10 mouse cellular contexts compared by ENCODE assay signal in the genomic region with DNA sequence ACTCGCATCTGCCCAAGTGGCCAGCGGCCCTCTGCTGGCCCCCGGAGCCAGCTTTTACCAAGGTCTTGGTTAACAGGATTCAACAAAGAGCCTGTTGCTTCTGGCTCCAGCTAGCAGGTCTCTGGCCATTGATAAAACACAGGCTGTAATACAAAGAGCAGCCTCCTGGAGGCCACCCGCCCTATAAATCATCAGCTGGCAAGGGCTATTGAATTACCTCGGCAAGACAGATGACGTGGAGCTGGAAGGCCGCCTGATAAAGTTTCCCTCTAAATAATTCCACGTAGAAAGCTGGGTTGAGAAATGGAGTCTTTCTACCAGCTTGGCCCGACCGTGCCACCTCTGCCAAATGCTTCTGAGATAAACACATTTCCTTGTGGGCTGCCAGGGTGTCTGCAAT.
A peak's percentile ranks its signal among the peaks of the same experiment; 100 is the strongest.
DNase-seq lines count a peak whose midpoint lies in the region; ATAC-seq and TF ChIP-seq lines count a peak whose summit lies in the region.
"Had no signal": no experiment of that assay in that cellular context is flagged by ENCODE, and none has a peak within 500 bp of the region (broad histone marks: within the 10 kb centered on the region; RNA-seq: fewer than 3 reads in every experiment).

No protein-coding gene starts in this region.

- no peaks in the 10 kb centered on the region for H3K4me1 ChIP-seq in intestine, postnatal 0 days (replicated peaks; ENCODE audit: control insufficient read depth, insufficient read depth, low read length)
- H3K4me1 ChIP-seq in intestine, embryonic 15.5 days (replicated peaks): no peaks in the 10 kb centered on the region
- no peaks in the 10 kb centered on the region for H3K4me1 ChIP-seq in hindbrain, postnatal 0 days (ENCODE audit: insufficient read depth, low read length)
- H3K4me1 ChIP-seq: lung, embryonic 15.5 days had no signal

- H3K9ac ChIP-seq in intestine, postnatal 0 days (ENCODE audit: low read depth, low read length): no peak overlapping the region
- no peak overlapping the region for H3K9ac ChIP-seq in intestine, embryonic 15.5 days
- no peak overlapping the region for H3K9ac ChIP-seq in hindbrain, postnatal 0 days (replicated peaks; ENCODE audit: low read length)
- H3K9ac ChIP-seq: lung, embryonic 15.5 days; neural tube, embryonic 12.5 days had no signal

- H3K4me3 ChIP-seq in intestine, postnatal 0 days (ENCODE audit: low read depth, low read length): no peak overlapping the region
- H3K4me3 ChIP-seq in intestine, embryonic 15.5 days (replicated peaks): no peak overlapping the region
- H3K4me3 ChIP-seq in hindbrain, postnatal 0 days (ENCODE audit: low read length): no peak overlapping the region
- H3K4me3 ChIP-seq: lung, embryonic 15.5 days; neural tube, embryonic 12.5 days had no signal

- no peaks in the 10 kb centered on the region for H3K9me3 ChIP-seq in intestine, postnatal 0 days (ENCODE audit: control insufficient read depth)
- no peaks in the 10 kb centered on the region for H3K9me3 ChIP-seq in intestine, embryonic 15.5 days
- H3K9me3 ChIP-seq in hindbrain, postnatal 0 days (ENCODE audit: low read length): no peaks in the 10 kb centered on the region
- H3K9me3 ChIP-seq: lung, embryonic 15.5 days; neural tube, embryonic 12.5 days had no signal

- ATAC-seq in intestine, postnatal 0 days: no peak
- no peak for ATAC-seq in intestine, embryonic 15.5 days
- ATAC-seq in hindbrain, postnatal 0 days: peak; percentile 43; the same call in 1 of the 2 replicates
- no peak for ATAC-seq in CD4-positive, CD25-positive, alpha-beta regulatory T cell, adult 4 months

- peak; percentile 24 for DNase-seq in NIH3T3 (ENCODE audit: low read depth)
- peak; percentile 82 to 87 for DNase-seq in adrenal gland, postnatal 36 days
- DNase-seq in hindbrain, postnatal 0 days (ENCODE audit: low spot score): peak; percentile 72
- no peak for DNase-seq in frontal cortex, adult 2 months (ENCODE audit: extremely low spot score in 1 of 2, low spot score in 1 of 2)
- DNase-seq in frontal cortex, postnatal 14 days (ENCODE audit: low spot score in 2 of 2): no peak

- H3K27me3 ChIP-seq in intestine, postnatal 0 days (replicated peaks; ENCODE audit: control insufficient read depth, insufficient read depth, low read length): no peaks in the 10 kb centered on the region
- no peaks in the 10 kb centered on the region for H3K27me3 ChIP-seq in intestine, embryonic 15.5 days (replicated peaks)
- H3K27me3 ChIP-seq in hindbrain, postnatal 0 days (ENCODE audit: insufficient read depth, low read length): no peaks in the 10 kb centered on the region
- H3K27me3 ChIP-seq: lung, embryonic 15.5 days; neural tube, embryonic 12.5 days had no signal

- no peak overlapping the region for H3K27ac ChIP-seq in intestine, postnatal 0 days (ENCODE audit: low read depth, low read length)
- no peak overlapping the region for H3K27ac ChIP-seq in intestine, embryonic 15.5 days
- no peak overlapping the region for H3K27ac ChIP-seq in hindbrain, postnatal 0 days
- H3K27ac ChIP-seq: lung, embryonic 15.5 days; neural tube, embryonic 12.5 days had no signal

- no peak overlapping the region for H3K4me2 ChIP-seq in intestine, postnatal 0 days (replicated peaks; ENCODE audit: low read depth)
- no peak overlapping the region for H3K4me2 ChIP-seq in intestine, embryonic 15.5 days (replicated peaks)
- no peak overlapping the region for H3K4me2 ChIP-seq in hindbrain, postnatal 0 days (ENCODE audit: low read depth, low read length)
- H3K4me2 ChIP-seq: lung, embryonic 15.5 days; neural tube, embryonic 12.5 days had no signal

- 12% methylated on average over 10 of the region's 10 CpGs for WGBS in intestine, postnatal 0 days
- 11% methylated on average over 10 of the region's 10 CpGs for WGBS in intestine, embryonic 15.5 days
- WGBS in hindbrain, postnatal 0 days: 28% methylated on average over 10 of the region's 10 CpGs

- 0 out of 2 replicates have a peak, but pooled peaks have one; percentile 20 for TF ChIP-seq CTCF in intestine, postnatal 0 days (IDR thresholded peaks at IDR 0.05; ENCODE audit: low read depth)
- peak; percentile 52 for TF ChIP-seq CTCF in hindbrain, postnatal 0 days (IDR thresholded peaks at IDR 0.05; ENCODE audit: low read depth)

- no peaks in the 10 kb centered on the region for H3K36me3 ChIP-seq in intestine, postnatal 0 days (ENCODE audit: control insufficient read depth, insufficient read depth)
- H3K36me3 ChIP-seq in intestine, embryonic 15.5 days: no peaks in the 10 kb centered on the region
- H3K36me3 ChIP-seq in hindbrain, postnatal 0 days (ENCODE audit: insufficient read depth, low read length): no peaks in the 10 kb centered on the region
- H3K36me3 ChIP-seq: lung, embryonic 15.5 days; neural tube, embryonic 12.5 days had no signal

Comparison
In these comparisons a context has a peak if more than half of its experiments do, and no peak if none do; other contexts are left out.
1. DNase-seq: peak in NIH3T3 (single experiment), adrenal gland, postnatal 36 days (2 of 2) and hindbrain, postnatal 0 days (single experiment); none in frontal cortex, adult 2 months (0 of 2) and frontal cortex, postnatal 14 days (0 of 2).